Mouse (Mus musculus) kidney, adult 9 months (tissue): ENCODE data around the gene Gnaq.

Experiments
- DNase-seq: peaks from one replicate; pipeline ENCODE4 v3.0.0; 2022

The Gnaq gene

DNA sequence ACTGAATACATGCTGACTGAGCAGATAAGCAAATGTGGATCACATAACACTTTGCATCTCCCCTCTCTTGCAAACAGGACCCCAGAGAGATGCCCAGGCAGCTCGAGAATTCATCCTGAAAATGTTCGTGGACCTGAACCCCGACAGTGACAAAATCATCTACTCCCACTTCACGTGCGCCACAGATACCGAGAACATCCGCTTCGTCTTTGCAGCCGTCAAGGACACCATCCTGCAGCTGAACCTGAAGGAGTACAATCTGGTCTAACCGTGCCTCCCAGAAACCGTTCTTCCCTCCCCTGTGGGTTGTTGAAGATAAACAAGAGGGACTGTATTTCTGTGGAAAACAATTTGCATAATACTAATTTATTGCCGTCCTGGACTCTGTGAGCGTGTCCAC is 250.5 kb downstream of the Gnaq start:
- no peak for DNase-seq

DNA sequence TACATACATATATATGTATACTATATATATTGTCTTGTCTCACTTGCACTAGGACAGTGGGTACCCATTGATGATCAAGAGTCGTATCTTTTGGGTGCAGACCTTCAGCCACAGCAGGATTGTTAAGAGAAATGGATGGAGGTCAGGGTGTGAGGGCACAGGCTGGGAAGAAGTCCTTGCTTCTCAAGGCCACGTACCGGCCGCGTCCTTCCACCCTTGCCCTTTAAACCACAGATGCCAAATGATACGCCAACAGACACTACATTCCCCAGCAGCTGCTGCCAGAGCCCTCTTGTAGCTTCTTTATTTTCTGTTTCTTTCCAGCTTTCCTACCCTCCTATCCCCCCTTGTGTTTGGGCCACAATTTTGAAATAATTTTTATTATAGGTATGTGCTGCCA is 251.5 kb downstream of the Gnaq start:
- no peak for DNase-seq

DNA sequence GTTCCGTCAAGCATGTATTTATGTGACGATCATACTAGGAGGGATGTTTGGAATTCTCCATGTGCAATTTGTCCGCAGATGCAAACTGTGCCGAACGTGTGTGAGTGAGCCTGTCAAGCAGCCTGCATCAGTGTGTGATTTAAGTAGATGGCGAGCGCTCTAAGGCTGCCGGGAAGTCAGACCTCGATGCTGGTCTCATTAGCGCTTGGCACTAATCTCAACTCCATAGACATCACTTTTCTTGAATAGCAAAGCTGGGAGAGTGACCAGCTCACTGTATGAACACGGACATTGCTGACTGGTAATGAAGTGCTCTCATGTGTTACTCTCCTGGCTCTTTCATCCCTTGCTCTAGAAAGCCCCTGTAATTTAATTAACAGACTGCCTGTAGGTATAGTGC is 252.3 kb downstream of the Gnaq start:
- DNase-seq: no peak

DNA sequence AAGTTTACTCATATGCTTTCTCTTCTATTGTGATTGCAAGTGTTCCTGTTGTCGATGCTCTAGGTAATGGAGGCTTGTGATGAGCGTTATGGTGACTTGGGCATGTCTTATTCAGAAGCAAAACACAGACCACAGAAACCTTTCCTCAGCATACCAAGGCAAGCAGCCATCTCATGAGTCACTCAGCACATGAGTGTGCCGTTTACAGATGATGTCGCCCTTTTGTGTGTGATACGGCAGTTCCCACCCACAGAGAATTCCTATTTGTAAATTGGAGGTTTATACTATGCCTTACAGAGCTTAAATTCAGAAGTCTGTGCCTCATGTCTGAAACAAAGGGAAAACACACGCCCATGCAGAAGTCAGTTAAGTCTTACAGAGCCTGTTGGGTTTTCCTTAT is 253.9 kb downstream of the Gnaq start:
- DNase-seq: no peak

DNA sequence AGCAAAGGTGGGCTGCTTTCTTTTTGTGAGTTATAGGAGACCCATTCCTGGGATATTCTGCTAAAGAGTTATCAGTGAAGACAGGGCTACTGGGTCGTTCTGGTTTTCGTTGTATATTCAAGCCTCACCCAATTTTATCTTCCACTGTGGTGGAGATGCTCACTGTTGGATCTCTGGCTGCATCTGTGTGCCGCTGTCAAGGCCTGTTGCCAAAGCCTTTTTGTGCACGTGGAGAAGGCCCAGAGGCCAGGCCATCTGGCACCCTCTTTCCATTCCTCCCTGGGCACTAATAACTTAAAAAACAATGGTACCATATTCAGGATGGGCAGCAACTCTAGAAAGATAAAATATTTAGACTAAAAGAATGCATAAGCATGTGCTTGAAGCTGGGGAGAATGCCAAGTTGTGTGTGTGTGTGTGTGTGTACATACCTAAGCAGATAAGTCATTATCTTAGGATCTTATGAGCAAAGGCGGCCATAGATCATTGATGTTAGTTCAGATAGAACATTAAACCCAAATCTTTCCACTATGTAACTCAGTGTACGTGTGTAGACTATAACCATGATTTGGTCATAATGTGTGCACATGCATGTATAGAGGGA is 257.7 kb downstream of the Gnaq start:
- no peak for DNase-seq

DNA sequence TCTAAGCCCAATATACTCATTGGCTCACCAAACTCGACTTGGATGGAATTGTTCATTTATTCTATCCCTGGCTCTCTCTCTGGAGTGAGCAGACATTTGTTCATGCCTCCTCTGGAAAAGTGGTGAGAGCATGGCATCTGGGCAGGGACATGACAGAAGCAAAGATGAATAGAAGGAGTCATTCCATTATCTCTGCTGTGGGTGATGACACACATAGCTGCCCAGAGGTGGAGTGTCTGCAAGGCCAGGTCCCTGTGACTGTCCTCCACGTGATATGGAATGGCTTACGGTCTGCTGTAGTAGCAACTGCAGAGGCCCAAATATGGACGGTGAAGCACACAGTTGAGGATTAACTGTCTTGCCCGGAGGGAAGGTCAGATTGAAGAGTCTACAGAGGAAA is 261.8 kb downstream of the Gnaq start:
- DNase-seq: no peak

DNA sequence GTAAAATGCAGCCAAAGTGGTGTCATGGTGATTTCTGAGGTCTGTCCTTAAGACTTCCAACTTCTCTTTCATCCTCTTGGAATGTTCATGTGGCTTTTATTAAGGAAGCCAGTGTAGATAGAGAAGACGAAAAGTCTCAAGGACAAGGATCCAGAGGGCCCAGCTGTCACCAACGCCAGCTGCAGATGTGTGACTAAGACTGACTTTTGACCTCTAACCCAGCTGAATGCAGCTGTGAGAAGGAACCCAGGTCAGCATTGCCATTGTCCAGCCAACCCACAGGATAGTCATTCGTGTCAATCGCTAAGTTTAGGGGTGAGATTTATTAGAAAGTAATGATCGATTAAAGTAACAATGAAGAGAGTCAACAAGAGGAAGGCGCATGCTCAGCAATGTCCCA is 270.5 kb downstream of the Gnaq start:
- DNase-seq: peak; percentile 10

DNA sequence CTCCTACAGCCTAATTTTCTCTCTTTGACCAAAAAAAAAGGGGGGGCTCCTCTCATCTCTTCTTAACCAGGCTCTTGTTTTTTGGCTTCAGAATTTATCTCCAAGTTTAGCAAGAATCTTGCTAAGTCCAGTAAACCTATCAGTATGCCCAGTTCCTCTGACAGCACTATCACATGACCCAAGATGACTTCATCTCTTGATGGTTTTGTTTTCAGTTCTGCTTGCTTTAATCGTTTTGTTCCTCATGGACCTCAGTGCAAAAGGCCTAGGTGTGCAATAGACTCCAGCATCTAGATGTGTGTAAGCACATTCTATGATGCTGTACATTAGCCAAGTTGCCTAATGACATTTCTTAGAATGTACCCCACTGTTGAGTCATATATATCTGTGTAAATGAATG is 275.1 kb downstream of the Gnaq start:
- DNase-seq: no peak

DNA sequence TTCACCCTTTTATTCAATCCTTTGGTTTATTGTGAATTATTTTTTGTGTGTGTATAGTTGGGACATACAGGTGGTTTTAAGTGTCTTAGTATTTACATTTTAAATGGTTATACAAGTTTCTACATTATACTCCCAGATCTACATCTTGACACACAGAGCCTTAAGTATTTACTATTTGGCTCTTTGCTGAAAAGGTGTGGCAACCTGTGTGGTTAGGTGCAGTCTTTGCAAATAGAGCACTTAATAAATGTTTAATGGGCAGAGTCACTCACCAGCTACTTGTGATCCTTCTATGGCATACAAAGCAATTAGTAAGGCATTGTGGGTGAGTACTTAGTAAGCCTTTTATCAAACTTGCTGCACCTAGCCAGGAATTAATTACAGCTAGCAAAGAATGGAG is 278.7 kb downstream of the Gnaq start:
- DNase-seq: no peak

DNA sequence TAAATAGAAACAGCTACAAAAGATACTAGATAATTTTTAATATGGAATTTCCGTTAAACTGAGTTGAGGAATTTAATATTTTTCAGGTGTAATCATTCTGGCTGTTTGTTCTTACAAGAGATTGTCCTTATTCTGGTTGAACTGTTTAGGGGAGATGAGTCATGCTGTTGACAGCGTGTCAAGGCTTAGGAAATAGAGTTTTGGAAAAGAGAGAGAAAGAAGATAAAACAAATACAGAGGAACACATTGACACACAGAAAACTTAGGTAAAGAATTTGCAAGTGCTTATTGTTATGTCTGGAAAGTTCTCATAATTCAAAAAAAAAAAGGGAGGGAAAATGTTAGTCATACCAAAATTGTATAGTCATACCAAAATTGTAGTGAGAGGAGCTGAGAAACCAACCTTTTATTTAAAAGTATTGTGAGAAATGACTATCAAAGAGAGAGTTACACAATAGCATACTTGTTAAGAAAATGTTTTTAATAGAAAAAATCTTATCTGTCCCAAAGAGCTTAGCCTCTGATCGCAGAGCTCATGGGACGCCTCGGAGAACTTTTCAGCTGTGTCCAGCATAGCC is 285.5 kb downstream of the Gnaq start:
- DNase-seq: no peak

DNA sequence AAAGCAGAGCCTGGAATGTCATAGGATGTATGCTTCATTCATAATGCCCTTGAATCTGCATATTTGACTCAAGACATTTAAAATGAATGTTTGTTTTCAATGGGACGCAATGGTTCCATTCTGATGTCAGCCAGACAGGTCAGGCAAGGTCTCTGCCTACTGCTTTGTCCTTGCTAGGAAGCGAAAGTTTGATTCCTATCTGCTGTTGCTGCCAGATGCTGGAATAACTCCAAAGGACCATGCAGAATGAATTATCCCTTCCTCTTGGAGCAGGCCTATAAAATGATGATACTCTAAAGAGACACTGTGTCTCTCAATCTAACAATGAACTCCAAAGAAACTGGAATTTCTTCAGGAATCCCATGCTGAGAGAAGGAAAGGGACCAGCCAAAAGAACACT is 293.0 kb downstream of the Gnaq start:
- DNase-seq: peak; percentile 43

DNA sequence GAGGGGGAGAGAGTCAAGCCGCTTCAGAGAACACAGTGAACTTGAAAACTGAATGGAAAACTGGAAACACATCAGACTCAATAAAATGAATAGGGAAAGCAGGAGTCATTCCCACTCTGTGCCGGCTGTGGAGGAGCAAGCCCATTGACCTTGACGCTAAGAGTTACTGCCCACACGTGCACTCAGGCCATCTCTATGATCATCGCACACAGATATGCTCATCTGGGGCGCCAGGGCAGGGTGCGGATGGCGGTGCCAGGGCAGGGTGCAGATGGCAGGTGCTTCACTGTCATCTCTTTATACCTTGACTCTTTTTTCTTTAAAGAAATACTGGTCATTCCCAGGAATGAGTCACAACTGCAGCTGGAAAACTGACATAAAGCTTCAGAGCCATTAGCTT is 298.7 kb downstream of the Gnaq start:
- no peak for DNase-seq

DNA sequence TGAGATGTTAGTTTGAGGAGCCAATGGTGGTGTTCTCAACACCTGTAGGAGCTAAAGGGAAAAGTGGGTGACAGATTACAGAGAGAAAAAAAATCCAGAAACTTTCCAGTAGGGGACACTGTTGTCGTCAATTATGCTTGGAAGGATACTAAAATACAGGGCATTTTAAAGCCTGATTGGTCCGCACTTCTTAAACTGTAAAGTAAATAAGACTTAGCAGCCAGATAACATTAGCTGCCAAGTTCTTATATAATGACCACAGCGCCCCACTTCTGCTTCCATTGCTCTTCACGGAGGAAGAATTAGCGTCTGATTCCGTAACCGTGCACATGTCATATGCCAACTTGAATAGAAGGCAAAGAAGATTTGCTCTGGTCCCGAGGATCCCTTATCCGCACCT is 302.2 kb downstream of the Gnaq start:
- DNase-seq: peak; percentile 62

DNA sequence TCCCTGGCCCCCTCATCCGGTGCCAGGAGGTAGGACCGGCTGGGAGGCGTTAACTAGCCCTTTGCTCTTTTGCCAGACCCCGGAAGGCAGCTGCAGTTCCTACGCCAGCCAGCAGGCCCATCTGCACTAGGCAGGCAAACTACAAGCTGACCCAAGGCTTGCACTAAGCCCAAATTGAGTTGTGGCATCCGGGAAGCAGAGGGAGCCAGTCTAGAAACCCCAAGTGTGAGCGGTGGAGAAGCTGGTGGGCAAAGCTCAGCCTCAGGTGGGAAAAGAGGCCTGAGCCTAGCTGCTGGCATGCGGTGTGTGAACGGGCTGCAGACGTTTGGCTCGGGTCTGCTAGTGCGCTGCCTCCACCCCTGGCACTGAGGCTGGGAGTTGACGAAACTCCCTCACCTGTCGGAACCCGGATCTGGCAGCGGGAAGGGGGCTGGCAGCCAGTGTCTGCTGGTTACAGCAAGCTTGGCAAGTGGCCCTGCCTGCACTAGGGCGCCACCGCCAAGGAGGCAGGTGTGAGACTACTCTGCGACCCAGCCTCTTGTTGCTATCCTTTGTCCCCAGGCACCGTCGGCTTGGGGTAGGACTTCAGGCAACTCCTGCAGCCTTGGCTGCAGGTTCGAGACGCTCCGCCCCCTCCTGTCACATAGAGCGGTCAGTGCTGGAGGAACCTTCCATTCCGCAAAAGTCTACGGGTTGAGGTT is 303.1 kb downstream of the Gnaq start, which contains the start of gene Gna14:
TSS of gene Gna14 (plus strand) at position 232 of the 701 bp plus-strand sequence.
- DNase-seq: peak; percentile 83

DNA sequence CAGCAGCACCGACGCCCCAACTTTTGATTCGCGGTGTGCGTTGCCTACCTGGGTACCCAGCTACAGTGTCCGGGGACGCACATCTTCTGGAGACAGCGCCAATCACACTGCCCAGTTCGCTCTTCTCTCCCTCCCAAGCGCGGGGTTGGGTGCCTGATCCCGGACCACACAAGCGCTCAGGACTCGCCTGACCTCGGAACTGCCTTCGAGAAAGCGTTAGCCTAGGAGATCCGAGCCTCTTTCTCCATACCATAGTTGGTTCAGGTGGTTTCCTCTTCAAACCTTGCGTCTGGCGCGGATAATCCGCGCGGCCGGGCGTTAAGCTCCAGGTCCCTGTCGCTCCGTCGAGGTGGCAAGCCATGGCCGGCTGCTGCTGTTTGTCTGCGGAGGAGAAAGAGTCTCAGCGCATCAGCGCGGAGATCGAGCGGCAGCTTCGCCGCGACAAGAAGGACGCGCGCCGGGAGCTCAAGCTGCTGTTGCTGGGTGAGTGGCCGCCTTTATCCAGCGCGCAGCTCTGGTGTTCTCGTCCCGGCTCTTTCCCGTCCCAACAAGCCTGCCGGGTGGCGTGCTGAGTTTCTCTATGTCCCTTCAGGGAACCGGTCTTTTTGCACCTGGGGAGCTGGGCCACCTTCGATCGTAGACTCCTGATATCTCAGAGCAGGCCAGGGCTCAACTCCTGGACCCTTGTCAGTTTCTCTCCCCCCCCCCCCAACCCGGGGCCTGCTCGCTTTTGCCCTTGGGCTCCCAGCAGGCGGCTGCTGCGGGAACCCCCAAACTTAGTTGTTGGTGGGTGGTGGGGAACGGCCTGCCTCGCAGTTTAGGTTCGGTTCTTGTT is 303.9 kb downstream of the Gnaq start:
- peak; percentile 18 for DNase-seq
